14 mouse cellular contexts compared by ENCODE assay signal in genomic region chr11:32032053-32032452, GRCm38 (mm10).
"Had no signal": no experiment of that assay in that cellular context is flagged by ENCODE, and none has a peak within 500 bp of the region (broad histone marks: within the 10 kb centered on the region; RNA-seq: fewer than 3 reads in every experiment).

No protein-coding gene starts in this region.

- H3K27me3 ChIP-seq: neural tube, embryonic 15.5 days; stomach, embryonic 15.5 days had no signal

- DNase-seq: retina, postnatal 1 day; right cerebral cortex, adult 18-20 months; right cerebral cortex, postnatal 14 days; right cerebral cortex, postnatal 25 days; right cerebral cortex, postnatal 4 days; spleen, adult 18-20 months; thymus, adult 18-20 months; thymus, adult 2 months; thymus, postnatal 14 days; thymus, postnatal 25 days; thymus, postnatal 4 days had no signal

- H3K4me2 ChIP-seq: neural tube, embryonic 15.5 days; stomach, embryonic 15.5 days had no signal

- H3K36me3 ChIP-seq: stomach, embryonic 15.5 days had no signal

- H3K9ac ChIP-seq: neural tube, embryonic 15.5 days; stomach, embryonic 15.5 days had no signal

- H3K9me3 ChIP-seq: neural tube, embryonic 15.5 days; stomach, embryonic 15.5 days had no signal

- H3K4me3 ChIP-seq: neural tube, embryonic 15.5 days; stomach, embryonic 15.5 days had no signal

- H3K4me1 ChIP-seq: stomach, embryonic 15.5 days had no signal

- H3K27ac ChIP-seq: neural tube, embryonic 15.5 days; stomach, embryonic 15.5 days; stomach, postnatal 0 days had no signal
